Mouse (Mus musculus): ENCODE data around the gene Scamp1.

DNA sequence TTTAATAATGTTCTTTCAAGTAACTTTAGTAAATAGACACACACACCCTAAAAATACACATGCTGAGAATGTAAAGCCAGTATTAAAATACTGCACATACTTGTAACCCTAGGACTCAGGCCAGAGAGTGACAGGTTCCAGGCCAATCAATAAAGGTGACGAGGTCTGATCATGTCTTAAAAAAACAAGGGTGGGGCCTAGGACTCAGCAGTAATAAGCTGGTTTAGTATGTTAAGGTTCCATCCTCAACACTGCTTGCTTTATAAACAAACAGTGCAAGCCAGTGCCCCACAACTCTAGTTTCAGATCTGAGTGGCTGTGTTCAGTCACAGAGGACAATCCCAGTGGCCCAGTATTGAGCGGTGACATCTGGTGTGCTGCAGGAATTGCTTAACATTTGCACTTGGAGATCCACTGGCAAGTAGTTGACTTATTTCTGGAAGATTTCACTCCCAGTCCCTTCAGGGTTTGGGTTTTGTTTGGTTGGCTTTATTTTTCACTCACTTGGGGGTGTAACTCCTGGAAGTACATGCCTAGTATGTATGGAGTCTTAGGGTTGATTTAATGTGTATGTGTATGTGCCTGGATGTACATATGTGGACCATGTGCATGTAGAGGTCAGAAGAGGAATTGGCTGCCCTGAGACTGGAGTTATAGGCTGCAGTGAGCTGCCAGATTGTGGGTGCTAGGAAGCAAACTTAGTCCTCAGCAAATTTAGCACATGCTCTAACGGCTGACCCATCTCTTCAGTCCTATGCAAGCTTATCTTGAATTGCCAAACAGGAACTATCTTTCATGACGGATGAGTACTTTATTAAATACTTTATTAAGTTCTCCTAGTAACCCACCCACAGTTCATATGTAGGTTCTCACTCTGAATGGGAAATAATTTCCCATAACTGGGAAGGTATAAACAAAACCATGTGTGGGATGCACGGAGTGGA is 104.9 kb downstream of the Scamp1 start:
- TF ChIP-seq CTCF (IDR thresholded peaks at IDR 0.05; ENCODE audit: control insufficient read depth, insufficient read depth, low read length) (no peak), POLR2A (IDR thresholded peaks at IDR 0.05; ENCODE audit: borderline replicate concordance, control insufficient read depth, low read depth, low read length) (no peak)
